ENCODE assay signal across 8 mouse cellular contexts in the genomic region with DNA sequence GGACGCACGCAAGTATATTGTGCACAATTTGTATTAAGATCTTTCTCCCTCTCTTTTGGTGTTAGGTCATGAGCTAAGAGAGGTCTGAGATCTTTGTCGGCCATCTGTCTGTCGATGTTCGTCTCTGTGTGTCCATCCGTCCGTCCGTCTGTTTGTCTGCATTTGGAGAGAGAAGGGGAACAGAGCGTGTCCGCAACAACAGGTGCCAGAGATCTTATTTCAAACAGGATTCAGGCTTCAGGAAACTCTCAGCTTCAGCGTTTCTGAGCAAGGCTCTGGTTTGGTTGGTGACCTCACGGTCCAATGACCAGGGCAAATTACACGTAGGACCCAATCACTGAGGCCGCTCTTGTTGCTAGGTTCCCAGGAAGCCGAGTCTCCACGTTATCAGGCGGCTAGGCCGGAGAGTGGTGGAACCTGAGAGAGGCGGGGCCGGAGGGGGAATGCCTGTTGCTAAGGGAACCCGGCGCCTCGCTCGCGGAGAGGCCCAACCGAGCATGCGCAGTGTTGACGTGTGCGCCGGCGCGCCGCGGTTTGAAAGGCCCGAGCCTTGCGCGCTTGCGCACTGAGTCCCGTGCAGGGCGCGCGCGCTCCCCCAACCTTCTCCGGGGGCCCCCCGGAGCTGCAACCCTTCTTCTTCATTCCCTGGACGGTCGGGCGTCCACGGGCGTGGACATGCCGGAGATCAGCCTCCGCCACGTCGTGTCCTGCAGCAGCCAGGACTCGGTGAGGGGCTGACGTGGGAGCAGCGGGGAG. TPM values are rescaled to one million over a fixed set of nuclear protein-coding genes. Genes with fewer than 3 reads are reported as not detected.
A peak's percentile ranks its signal among the peaks of the same experiment; 100 is the strongest.
DNase-seq lines count a peak whose midpoint lies in the region; ATAC-seq and TF ChIP-seq lines count a peak whose summit lies in the region.

No protein-coding gene starts in this region.

- WGBS in hindbrain, postnatal 0 days = under 1% methylated on average over 53 of the region's 57 CpGs

- H3K4me1 ChIP-seq in hindbrain, postnatal 0 days (ENCODE audit: insufficient read depth, low read length) = peaks cover 10% of the 10 kb centered on the region; the same call in 1 of the 2 replicates

- peak overlapping the region; percentile 64 for H3K4me2 ChIP-seq in hindbrain, postnatal 0 days (ENCODE audit: low read depth, low read length)

- no peaks in the 10 kb centered on the region for H3K36me3 ChIP-seq in hindbrain, postnatal 0 days (ENCODE audit: insufficient read depth, low read length)

- peak overlapping the region; percentile 89 for H3K4me3 ChIP-seq in gastrocnemius, adult 2 months
- H3K4me3 ChIP-seq in hindbrain, postnatal 0 days (ENCODE audit: low read length) = peak overlapping the region; percentile 87
- peak overlapping the region; percentile 66 for H3K4me3 ChIP-seq in left cerebral cortex, adult 2 months

- intact Hi-C loops in gastrocnemius, adult 2 months (cut with DNase I) = loop anchor here (1.0 to 5.0 kb wide), 2 partner anchors 17 to 65 kb away; a partner anchor contains a TSS
- intact Hi-C loops in left cerebral cortex, adult 2 months (cut with DNase I) = loop anchor here (1.0 to 10.0 kb wide), 2 partner anchors 17 to 118 kb away; a partner anchor contains a TSS

- DNase-seq in ZHBTc4 (ENCODE audit: low read depth, low spot score) = peak; percentile 99
- peak; percentile 100 for DNase-seq in gastrocnemius, adult 2 months
- peak; percentile 100 for DNase-seq in hindbrain, postnatal 0 days (ENCODE audit: low spot score)
- DNase-seq in left cerebral cortex, adult 2 months (ENCODE audit: extremely low spot score in 1 of 2, low spot score in 2 of 2) = peak; percentile 98 to 99
- peak; percentile 99 for DNase-seq in right cerebral cortex, adult 2 months (ENCODE audit: low spot score in 2 of 2)
- DNase-seq in urinary bladder, postnatal 14 days (ENCODE audit: low spot score) = peak; percentile 99

- H3K27me3 ChIP-seq in hindbrain, postnatal 0 days (ENCODE audit: insufficient read depth, low read length) = no peaks in the 10 kb centered on the region

- peak; percentile 99 for ATAC-seq in common myeloid progenitor, adult 5-6 weeks (replicated peaks; ENCODE audit: low read depth, poor library complexity, severe bottlenecking)
- peak; percentile 99 for ATAC-seq in hindbrain, postnatal 0 days
- ATAC-seq in megakaryocyte, adult 5-6 weeks (ENCODE audit: poor library complexity, severe bottlenecking) = peak; percentile 100

- TF ChIP-seq CTCF in gastrocnemius, adult 2 months (IDR thresholded peaks at IDR 0.05) = 0 out of 2 replicates have a peak, but pooled peaks have one; percentile 1
- no peak for TF ChIP-seq CTCF in hindbrain, postnatal 0 days (IDR thresholded peaks at IDR 0.05; ENCODE audit: low read depth)
- no peak for TF ChIP-seq CTCF in left cerebral cortex, adult 2 months (IDR thresholded peaks at IDR 0.05)

- no peaks in the 10 kb centered on the region for H3K9me3 ChIP-seq in hindbrain, postnatal 0 days (ENCODE audit: low read length)

- H3K27ac ChIP-seq in gastrocnemius, adult 2 months = peak overlapping the region; percentile 91
- peak overlapping the region; percentile 33 for H3K27ac ChIP-seq in hindbrain, postnatal 0 days
- peak overlapping the region; percentile 84 for H3K27ac ChIP-seq in left cerebral cortex, adult 2 months

- peak overlapping the region; percentile 77 for H3K9ac ChIP-seq in hindbrain, postnatal 0 days (replicated peaks; ENCODE audit: low read length)

RNA-seq across cellular contexts. Expression of a gene that starts 0.7 kb away (rescaled TPM):
- 32.2 and 37.0 TPM in 2 replicates for total RNA-seq in common myeloid progenitor, adult 5-6 weeks (2017)
- 10 to 100 TPM; 18.3 to 18.5 TPM for total RNA-seq in gastrocnemius, adult 2 months (2021)
- total RNA-seq in hindbrain, postnatal 0 days (2014; rRNA removed) = 36.7 and 50.8 TPM in 2 replicates
- polyA plus RNA-seq in hindbrain, postnatal 0 days (2015; fragmentation: Nextera tagmentation; extraction: Ambion mirVana) = 44.0 and 45.1 TPM in 2 replicates
- total RNA-seq in left cerebral cortex, adult 2 months (2021) = 10 to 100 TPM; 32.8 to 39.5 TPM
- 18.3 and 27.5 TPM in 2 replicates for total RNA-seq in megakaryocyte, adult 5-6 weeks (2015)
- 17.6 and 25.1 TPM in 2 replicates for total RNA-seq in megakaryocyte, adult 5-6 weeks (2017)

RNA-seq across cellular contexts. Expression of a gene that starts 0.9 kb away (rescaled TPM):
- total RNA-seq in common myeloid progenitor, adult 5-6 weeks (2017) = not detected in 2 replicates
- not detected for total RNA-seq in gastrocnemius, adult 2 months (2021)
- total RNA-seq in hindbrain, postnatal 0 days (2014; rRNA removed) = not detected in 2 replicates
- polyA plus RNA-seq in hindbrain, postnatal 0 days (2015; fragmentation: Nextera tagmentation; extraction: Ambion mirVana) = not detected in 2 replicates
- total RNA-seq in left cerebral cortex, adult 2 months (2021) = not detected
- not detected in 2 replicates for total RNA-seq in megakaryocyte, adult 5-6 weeks (2015)
- not detected in 2 replicates for total RNA-seq in megakaryocyte, adult 5-6 weeks (2017)

RNA-seq across cellular contexts. Expression of a gene that starts 16.3 kb away (rescaled TPM):
- total RNA-seq in common myeloid progenitor, adult 5-6 weeks (2017) = 3.5 and 6.0 TPM in 2 replicates
- total RNA-seq in gastrocnemius, adult 2 months (2021) = 10 to 100 TPM; 11.5 to 16.1 TPM
- 103 and 107 TPM in 2 replicates for total RNA-seq in hindbrain, postnatal 0 days (2014; rRNA removed)
- polyA plus RNA-seq in hindbrain, postnatal 0 days (2015; fragmentation: Nextera tagmentation; extraction: Ambion mirVana) = 16.9 and 20.0 TPM in 2 replicates
- 10 to 100 TPM; 81.6 to 84.3 TPM for total RNA-seq in left cerebral cortex, adult 2 months (2021)
- total RNA-seq in megakaryocyte, adult 5-6 weeks (2015) = 2.4 and 2.7 TPM in 2 replicates
- 2.4 and 2.5 TPM in 2 replicates for total RNA-seq in megakaryocyte, adult 5-6 weeks (2017)

RNA-seq across cellular contexts. Expression of a gene that starts 34.6 kb away (rescaled TPM):
- total RNA-seq in common myeloid progenitor, adult 5-6 weeks (2017) = not detected in 2 replicates
- not detected for total RNA-seq in gastrocnemius, adult 2 months (2021)
- not detected in 2 replicates for total RNA-seq in hindbrain, postnatal 0 days (2014; rRNA removed)
- polyA plus RNA-seq in hindbrain, postnatal 0 days (2015; fragmentation: Nextera tagmentation; extraction: Ambion mirVana) = 0.19 and 0.55 TPM in 2 replicates
- total RNA-seq in left cerebral cortex, adult 2 months (2021) = not detected
- not detected in 2 replicates for total RNA-seq in megakaryocyte, adult 5-6 weeks (2015)
- total RNA-seq in megakaryocyte, adult 5-6 weeks (2017) = not detected in 2 replicates

RNA-seq across cellular contexts. Expression of a gene that starts 40.0 kb away (rescaled TPM):
- 7.0 and 9.0 TPM in 2 replicates for total RNA-seq in common myeloid progenitor, adult 5-6 weeks (2017)
- total RNA-seq in gastrocnemius, adult 2 months (2021) = 1 to 10 TPM; 3.5 to 6.5 TPM
- total RNA-seq in hindbrain, postnatal 0 days (2014; rRNA removed) = 138 and 152 TPM in 2 replicates
- 219 and 222 TPM in 2 replicates for polyA plus RNA-seq in hindbrain, postnatal 0 days (2015; fragmentation: Nextera tagmentation; extraction: Ambion mirVana)
- 10 to 100 TPM; 45.9 to 46.0 TPM for total RNA-seq in left cerebral cortex, adult 2 months (2021)
- 0.69 TPM in 1 of 2 replicates, not detected in the other for total RNA-seq in megakaryocyte, adult 5-6 weeks (2015)
- total RNA-seq in megakaryocyte, adult 5-6 weeks (2017) = 0.40 TPM in 1 of 2 replicates, not detected in the other

Comparison
In these comparisons a context has a peak if more than half of its experiments do, and no peak if none do; other contexts are left out.
1. Peak in every context shown above with its lines: DNase-seq, ATAC-seq, H3K4me3 ChIP-seq and H3K27ac ChIP-seq.
2. H3K27ac ChIP-seq: peak in every context shown above with its lines; median percentile 91 in gastrocnemius, adult 2 months; 84 in left cerebral cortex, adult 2 months; 33 in hindbrain, postnatal 0 days.